Mouse (Mus musculus) thymus, adult 2 months (tissue): Measurements from ENCODE around the gene Samm50.

Experiments
- CTCF ChIP-seq: fragments of 200-500 bp; IDR thresholded peaks from 2 replicates; pipeline ENCODE4 v1.5.1; 2012; ENCODE audit warnings: mild to moderate bottlenecking, control low read depth, low read length, moderate library complexity, borderline replicate concordance; ENCODE audit not compliant: control insufficient read depth, poor library complexity, insufficient read depth; ENCODE audit errors: extremely low read depth
- POLR2A ChIP-seq: fragments of 200-500 bp; IDR thresholded peaks from 2 replicates; pipeline ENCODE4 v1.6.1; 2012; ENCODE audit warnings: mild to moderate bottlenecking, low read length, control low read depth, moderate library complexity; ENCODE audit not compliant: control insufficient read depth, poor library complexity, insufficient read depth; ENCODE audit errors: extremely low read depth

DNA sequence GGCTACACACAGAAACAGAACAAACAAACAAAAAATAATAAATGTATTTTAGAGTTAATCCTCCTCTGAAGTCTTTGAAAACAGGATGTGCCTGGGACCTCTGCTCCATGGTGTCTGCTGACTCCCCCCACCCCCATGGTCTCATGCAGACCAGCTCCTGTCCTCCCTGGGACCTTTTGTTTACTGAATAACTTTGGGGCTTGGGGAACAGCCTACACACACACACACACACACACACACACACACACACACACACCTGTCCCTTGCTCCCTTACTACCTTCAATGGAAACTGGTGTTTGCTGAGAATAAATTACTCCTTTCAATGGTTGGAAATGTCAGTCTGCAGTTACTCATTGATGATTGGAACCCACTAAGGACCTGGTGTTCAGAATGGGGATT lies 24.0 kb downstream of the Samm50 start:
- no peak for TF ChIP-seq CTCF
- no peak for TF ChIP-seq POLR2A
